Mouse (Mus musculus) embryonic fibroblast, embryonic 13.5 days (primary cell): Measurements from ENCODE around the gene Cdyl.

Source experiments
- CTCF ChIP-seq: IDR thresholded peaks from 2 replicates; pipeline ENCODE4 v1.5.1; 2011; ENCODE audit warnings: mild to moderate bottlenecking, control low read depth, low read length, moderate library complexity, borderline replicate concordance; ENCODE audit not compliant: insufficient read depth
- POLR2A ChIP-seq: IDR thresholded peaks from 2 replicates; pipeline ENCODE4 v1.6.1; 2011; ENCODE audit warnings: low read depth, mild to moderate bottlenecking, control low read depth, low read length, moderate library complexity

- TF ChIP-seq CTCF (no peak), POLR2A (no peak)
Observed at GRCm38 (mm10) chr13:35848694-35849093, 189.1 kb downstream of the Cdyl start.
